Mouse (Mus musculus) brain, embryonic 14.5 days (tissue): ENCODE measurements around the gene Ehd1.

Experiments used
- CTCF ChIP-seq: fragments of 200-500 bp; IDR thresholded peaks from 2 replicates; pipeline ENCODE4 v1.5.1; 2012; ENCODE audit warnings: inconsistent platforms, mild to moderate bottlenecking, moderate library complexity, borderline replicate concordance; ENCODE audit not compliant: insufficient read depth, insufficient read length; ENCODE audit errors: extremely low read depth
- POLR2A ChIP-seq: fragments of 200-500 bp; IDR thresholded peaks from 2 replicates; pipeline ENCODE4 v1.6.1; 2012; ENCODE audit warnings: mild to moderate bottlenecking, inconsistent platforms, borderline replicate concordance; ENCODE audit not compliant: poor library complexity, insufficient read depth, insufficient read length, severe bottlenecking; ENCODE audit errors: extremely low read depth

GRCm38 (mm10) chr19:6268670-6269132 lies 7.8 kb upstream of the Ehd1 start:
- TF ChIP-seq CTCF (no peak), POLR2A (no peak)
